Mouse (Mus musculus): ENCODE results near the gene Itgb7.
"Not testable (repeated sequence)": the region's sequence is repeated elsewhere in the genome, so short reads cannot be mapped to it uniquely, and the experiment has no call there.

Gene Itgb7

DNA sequence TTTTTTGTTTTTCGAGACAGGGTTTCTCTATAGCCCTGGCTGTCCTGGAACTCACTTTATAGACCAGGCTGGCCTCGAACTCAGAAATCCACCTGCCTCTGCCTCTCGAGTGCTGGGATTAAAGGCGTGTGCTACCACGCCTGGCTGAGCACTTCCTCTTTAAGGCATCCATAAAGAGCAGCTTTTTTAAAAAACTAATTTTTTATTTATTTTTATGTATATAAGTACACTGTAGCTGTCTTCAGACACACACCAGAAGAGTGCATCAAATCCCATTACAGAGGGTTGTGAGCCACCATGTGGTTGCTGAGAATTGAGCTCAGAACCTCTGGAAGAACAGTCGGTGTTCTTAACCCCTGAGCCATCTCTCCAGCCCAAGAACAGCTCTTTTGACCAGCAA, 6.1 kb downstream of the Itgb7 start:
- DNase-seq (ENCODE audit: low spot score in 2 of 2) = not testable (repeated sequence)

- peak; percentile 79 to 85 for DNase-seq (ENCODE audit: low spot score in 2 of 2)
Measured at GRCm38 (mm10) chr15:102224992-102225617, 6.6 kb downstream of the Itgb7 start.

DNA sequence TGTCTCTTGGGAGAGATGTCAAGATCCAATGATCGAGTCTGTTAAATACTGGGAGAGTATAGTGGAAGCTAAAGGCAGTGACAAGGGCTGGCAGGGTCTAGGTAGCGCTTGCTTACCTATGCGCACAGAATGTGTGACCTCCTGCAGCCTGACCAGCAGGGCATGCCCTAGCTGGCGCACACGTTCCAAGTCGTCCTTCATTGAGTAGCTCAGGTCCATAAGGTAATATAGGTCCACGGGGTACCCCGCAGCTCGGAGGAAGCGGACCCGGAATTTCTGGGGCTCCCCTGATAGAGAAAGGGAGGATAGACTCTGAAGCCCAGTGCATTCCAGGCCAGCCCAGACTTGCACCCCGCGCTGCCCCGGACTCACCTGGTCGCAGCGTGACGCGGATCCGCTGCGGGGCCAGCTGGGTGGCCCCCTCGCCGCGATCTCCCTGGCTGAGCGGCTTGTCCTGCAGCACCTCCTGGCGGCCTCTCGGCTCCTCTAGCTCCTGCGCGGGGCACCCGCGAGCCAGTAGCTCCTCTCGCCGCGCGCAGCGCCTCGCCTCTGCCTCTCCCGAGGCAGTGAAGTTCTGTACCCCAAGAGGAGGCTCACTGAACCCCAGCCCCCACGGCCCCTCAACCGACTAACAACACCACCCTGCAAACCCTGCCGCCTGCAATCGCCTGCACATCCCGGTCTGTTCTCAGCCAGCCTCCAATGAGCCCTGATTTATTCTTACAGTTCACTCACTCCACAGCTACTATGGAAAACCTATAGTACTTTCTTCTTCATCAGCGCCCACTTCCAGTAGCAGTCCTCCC, 7.4 kb downstream of the Itgb7 start:
- peak; percentile 64 to 83 for DNase-seq (ENCODE audit: low spot score in 2 of 2)

DNA sequence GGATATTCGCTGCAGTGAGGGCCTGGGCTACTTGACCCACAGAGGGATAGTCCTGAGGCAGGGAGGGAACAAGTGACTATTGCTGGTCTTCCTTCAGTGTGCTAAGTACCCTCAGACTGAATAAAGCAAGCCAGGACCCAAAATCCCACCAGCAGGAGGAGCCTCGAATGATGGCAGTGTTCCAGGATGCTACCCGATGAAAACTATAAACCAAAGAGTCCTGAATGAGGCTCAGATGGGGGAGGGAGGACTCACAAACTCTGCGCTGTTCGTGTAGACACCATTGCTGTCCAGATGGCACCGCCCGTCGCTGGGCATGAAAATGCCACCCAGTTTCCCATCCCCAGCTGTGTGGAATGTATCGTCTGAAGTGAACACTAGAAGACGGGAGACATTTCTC, 9.4 kb downstream of the Itgb7 start:
- DNase-seq (ENCODE audit: low spot score in 2 of 2) = no peak

- no peak for DNase-seq (ENCODE audit: low spot score in 2 of 2)
Measured at GRCm38 (mm10) chr15:102217325-102217724, 14.4 kb downstream of the Itgb7 start.

GRCm38 (mm10) chr15:102216459-102217228, 15.1 kb downstream of the Itgb7 start:
- no peak for DNase-seq (ENCODE audit: low spot score in 2 of 2)

DNA sequence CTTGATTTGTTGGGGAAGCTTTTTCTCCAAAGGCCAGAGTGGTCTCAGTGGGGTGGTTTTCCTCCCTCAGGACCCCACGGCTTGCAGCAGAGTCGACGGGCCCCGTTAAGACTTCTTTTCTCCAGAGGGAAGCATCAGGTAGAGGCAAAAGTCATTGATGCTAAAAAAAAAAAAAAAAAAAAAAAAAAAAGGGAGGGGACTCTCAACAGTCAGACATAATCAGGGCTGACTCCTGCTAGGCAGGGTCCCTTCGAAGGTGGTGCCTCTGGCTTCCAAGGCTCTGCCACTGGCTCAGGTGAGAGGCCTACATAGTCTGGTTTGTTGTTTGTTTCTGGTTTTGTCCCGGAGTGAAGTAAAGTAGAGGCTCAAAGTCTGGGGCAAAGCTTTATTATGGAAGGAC, 16.1 kb downstream of the Itgb7 start:
- DNase-seq (ENCODE audit: low spot score in 2 of 2) = no peak

DNA sequence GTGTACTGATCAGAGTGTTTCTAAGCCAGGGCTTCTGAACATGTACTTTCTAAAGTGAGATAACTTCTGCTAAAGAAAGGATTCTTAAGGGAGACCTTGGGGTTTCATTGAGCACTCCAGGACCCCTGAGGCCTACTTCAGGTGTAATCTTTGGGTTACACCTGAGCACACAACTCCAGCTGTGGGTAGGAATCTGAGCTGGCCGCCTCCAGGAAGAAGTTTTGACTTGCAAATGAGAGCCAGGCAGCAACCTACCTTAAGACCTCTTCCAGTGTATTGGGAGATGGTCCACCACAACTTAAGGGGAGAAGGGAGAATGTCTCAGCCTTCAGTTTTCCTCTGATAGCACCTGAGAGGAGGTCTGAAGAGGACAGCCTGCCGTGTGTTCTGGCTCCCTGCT, 17.6 kb downstream of the Itgb7 start:
- no peak for DNase-seq (ENCODE audit: low spot score in 2 of 2)

DNA sequence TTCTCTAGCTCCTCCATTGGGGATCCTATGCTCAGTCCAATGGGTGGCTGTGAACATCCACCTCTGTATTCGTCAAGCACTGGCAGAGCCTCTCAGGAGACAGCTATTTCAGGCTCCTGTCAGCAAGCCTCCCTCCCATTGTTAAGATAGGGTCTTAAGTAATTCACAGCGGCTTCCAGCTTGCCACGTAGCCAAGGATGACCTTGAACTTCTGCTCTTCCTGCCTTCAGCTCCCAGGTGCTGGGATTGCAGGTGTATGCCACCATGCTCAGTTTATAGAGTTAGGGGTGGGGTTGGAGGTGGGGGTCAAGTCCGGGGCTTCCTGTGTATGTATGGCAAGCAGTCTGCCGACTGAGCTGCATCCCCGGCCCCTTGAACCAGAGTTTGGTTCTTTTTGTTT, 19.8 kb downstream of the Itgb7 start:
- DNase-seq (ENCODE audit: low spot score in 2 of 2) = no peak

DNA sequence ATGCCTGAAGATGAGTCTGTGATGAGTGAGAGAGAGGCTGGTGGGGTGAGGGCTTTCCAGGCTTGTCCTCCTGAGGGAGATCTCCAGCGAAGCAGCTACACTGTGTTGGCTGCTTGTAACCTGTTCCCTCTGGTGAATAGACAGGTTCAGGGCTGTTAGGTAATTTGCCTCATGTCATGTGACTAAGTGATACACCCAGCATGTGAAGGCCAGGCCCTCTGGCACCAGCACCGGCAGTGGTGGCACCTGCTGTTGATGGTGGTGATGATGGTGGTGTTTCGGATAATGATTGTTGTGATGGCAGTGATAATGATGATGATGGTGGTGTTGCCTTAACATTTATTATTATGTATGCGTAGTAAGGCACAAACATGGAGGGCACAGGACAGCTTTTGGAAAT, 20.9 kb downstream of the Itgb7 start:
- no peak for DNase-seq (ENCODE audit: low spot score in 2 of 2)

DNA sequence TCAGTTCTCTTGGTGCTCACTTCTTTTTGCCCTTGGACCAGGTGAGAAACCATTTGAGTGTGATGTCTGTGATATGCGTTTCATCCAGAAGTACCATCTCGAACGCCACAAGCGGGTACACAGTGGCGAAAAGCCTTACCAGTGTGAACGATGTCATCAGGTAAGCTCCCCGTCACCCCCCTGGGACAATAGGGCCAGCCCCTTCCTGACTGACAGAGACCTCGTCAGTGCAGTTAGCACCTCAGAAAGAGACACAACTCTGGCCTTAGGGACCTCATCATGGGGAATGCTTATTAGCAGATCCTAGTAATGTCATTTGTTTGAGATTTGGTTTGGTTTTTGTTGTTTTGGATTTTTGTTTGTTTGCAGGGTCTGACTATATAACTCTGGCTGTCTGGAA, 22.6 kb downstream of the Itgb7 start:
- no peak for DNase-seq (ENCODE audit: low spot score in 2 of 2)

- DNase-seq (ENCODE audit: low spot score in 2 of 2) = peak; percentile 28 to 45
Measured at GRCm38 (mm10) chr15:102208092-102208561, 23.6 kb downstream of the Itgb7 start.

DNA sequence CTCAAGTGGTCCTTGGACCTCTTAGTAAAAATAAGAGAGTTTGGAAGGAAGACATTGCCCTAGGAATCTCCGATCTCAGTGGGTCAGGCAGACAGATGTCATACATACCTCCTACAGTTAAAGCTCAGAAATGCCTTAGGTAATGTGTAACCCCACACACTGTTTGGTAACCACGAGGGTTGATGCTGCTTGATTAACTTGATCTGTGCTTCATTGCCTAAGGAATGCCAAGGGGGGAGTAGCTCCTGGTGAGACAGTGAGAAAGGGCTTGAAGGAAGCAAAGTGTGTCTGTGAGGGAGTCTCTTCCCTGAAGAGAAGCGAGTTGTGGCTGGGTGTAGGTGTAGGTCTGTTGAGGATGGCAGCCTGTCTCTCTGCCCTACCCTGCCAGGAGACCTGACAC, 24.4 kb downstream of the Itgb7 start:
- DNase-seq (ENCODE audit: low spot score in 2 of 2) = no peak

DNA sequence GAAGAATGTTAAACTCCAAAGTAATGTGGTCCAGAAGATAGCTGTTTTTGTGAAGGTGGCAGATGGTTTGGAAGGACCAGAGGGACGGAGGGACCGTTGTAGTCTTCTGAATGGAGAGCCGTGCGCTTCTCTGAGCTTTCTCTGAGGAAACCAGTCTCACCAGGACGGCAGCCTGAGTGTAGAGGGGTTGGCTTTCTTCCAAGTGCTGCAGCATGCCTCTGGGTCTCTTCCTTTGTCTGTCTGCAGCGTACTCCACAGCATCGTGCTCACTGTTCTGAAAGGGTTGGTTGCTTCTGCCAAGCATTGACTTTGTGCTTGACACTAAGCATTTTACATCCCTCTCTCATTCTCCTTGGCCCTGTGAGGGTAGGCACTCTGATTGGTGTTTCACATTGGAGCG, 26.0 kb downstream of the Itgb7 start:
- no peak for DNase-seq (ENCODE audit: low spot score in 2 of 2)

DNA sequence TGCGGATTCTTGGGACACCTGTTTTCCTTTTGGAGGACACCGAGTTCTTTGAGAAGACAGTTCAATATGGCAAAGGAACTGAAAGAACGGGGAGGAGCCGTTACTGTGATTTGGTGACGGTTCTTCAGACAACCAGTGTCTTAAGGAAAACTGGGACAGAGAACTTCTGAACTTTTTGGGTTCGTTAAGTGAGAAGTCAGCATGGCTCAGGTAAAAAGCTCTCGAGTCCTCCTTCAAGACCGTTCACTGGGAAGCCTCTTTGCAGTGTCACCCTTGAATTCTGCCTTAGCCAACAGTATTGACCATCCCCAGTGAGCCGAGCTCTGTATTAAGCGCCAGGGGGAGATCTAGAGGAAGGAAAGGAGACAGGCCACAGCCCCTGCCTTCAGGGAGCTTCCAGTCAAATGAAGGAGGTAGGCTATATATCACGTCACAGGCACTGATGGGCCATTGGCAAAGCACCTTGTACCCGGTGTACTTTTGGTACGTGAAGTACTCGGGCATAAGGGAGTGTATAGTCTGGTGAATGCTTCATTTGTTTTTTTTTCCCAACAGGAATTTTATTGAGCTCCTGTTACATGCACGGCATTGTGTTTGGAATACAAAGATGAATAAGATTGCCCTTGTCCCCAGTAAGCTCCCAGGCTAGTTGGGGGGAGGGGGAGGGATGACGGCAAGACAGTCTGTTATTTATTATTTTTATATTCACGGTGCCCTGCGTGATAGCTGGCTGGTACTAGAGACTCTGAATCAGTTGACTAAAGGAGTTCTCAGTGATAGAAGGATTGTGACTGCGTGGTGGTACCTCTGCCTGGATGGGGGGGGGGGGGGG, 26.9 kb downstream of the Itgb7 start, which contains the start of gene Csad:
Gene Csad, minus strand, starts transcription at position 51 of the 832 bp plus-strand sequence.
- no peak for DNase-seq (ENCODE audit: low spot score in 2 of 2)

GRCm38 (mm10) chr15:102203835-102204381, 27.8 kb downstream of the Itgb7 start:
- DNase-seq (ENCODE audit: low spot score in 2 of 2) = peak; percentile 34 to 55

- peak; percentile 83 to 90 for DNase-seq (ENCODE audit: low spot score in 2 of 2)
Measured at GRCm38 (mm10) chr15:102202971-102203834, 28.5 kb downstream of the Itgb7 start, which contains the start of gene Zfp740. Gene Zfp740, plus strand, starts transcription at chr15:102203249.

DNA sequence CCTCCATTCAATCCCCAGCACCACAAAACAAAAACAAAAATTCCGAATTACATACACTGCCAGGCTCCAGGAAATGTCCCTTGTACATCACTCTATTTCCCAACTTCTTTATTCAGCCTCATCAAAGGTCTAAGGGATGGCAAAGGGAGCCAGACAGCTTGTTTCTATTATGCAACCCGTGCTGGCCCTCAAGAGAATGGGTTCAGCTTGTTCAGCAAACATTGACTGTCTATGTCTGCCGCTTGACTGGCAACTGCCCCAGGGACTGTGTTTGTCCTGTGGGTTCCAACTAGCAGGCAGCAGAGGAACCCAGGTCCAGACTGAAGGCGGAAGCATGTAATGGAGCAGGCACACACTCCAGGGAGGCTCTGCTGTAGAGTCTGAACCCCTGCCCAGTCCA, 32.9 kb downstream of the Itgb7 start:
- no peak for DNase-seq (ENCODE audit: low spot score in 2 of 2)

DNA sequence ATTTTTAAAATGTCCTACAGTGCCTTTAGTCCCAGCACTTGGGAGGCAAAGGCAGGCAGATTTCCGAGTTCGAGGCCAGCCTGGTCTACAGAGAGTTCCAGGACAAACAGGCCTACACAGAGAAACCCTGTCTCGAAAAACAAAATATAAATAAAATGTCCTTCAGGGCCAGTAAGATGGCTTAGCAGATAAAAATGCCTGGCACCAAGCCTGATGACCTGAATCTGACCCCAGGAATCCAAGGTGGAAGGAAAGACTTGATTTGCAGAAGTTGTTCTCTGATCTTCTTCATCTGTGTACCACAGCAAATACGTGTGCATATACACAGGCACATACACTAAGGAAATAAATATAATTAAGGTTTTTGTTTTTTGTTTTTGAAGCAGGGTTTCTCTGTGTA, 36.4 kb downstream of the Itgb7 start:
- DNase-seq (ENCODE audit: low spot score in 2 of 2) = no peak

GRCm38 (mm10) chr15:102194439-102194838, 37.3 kb downstream of the Itgb7 start:
- no peak for DNase-seq (ENCODE audit: low spot score in 2 of 2)

Data from natural killer cell, adult 2 months (primary cell).